Mouse (Mus musculus) gonadal fat pad, adult 2 months (tissue): ENCODE results near the gene Agpat4. TPM values are rescaled to one million over a fixed set of nuclear protein-coding genes. Genes with fewer than 3 reads are reported as not detected.
"Not testable (repeated sequence)": the region's sequence is repeated elsewhere in the genome, so short reads cannot be mapped to it uniquely, and the experiment has no call there.

Experiments
- DNase-seq: peaks from one replicate; pipeline ENCODE4 v3.0.0-alpha.2; 2012; ENCODE audit warnings: low read depth
- polyA plus RNA-seq: library from polyadenylated mRNA; depleted of rRNA; stranded (reverse); fragments of >200 nt; gene quantifications from 2 replicates; pipeline ENCODE4 v1.2.3, GENCODE M21; 2012

Agpat4 gene
- polyA plus RNA-seq, 1 experiment: 9.4 TPM

GRCm38 (mm10) chr17:12187782-12188181 lies 69.3 kb downstream of the Agpat4 start:
- DNase-seq: no peak

DNA sequence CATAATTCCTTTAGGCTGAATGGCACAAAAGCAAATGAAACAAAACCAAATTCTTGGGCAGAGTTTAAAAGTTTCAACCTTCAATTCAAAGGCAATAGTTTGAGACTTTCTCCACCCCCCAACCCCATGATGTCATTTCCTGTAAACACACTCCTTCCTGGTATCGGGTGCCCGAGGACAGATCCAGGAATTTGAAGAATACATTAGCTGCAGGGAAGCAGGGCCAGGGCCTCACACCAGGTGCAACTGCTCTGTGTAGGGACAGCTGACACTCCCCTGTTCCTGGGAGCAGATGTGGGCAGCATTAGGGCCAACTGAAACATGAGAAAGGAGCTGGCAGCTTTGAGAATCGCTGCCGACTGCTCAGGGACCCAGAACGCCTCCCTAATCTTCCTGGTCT lies 76.6 kb downstream of the Agpat4 start:
- DNase-seq: no peak

DNA sequence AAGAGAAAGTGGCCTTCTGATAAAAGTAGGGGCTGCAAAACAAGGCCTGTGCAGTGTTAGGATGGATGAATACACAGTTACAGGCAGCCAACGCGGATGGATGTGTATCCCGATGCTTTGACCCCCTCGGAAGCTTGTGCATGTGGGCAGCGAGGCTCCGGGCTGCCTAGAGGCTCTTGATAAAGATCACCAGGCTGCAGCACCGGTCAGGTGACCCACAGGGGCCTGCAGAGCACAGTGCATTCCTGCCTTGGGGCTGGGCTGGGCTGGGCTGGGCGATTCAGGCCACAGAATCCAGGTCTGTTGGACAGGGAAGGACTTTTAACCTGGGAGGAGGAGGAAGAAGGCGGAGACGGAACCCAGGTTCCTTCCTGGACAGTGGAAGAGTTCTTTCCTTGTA lies 77.1 kb downstream of the Agpat4 start:
- DNase-seq: no peak

GRCm38 (mm10) chr17:12199933-12200332 lies 81.4 kb downstream of the Agpat4 start:
- peak; percentile 12 for DNase-seq

- no peak for DNase-seq
These were observed 82.6 kb downstream of the Agpat4 start for GRCm38 (mm10) chr17:12201086-12201485.

DNA sequence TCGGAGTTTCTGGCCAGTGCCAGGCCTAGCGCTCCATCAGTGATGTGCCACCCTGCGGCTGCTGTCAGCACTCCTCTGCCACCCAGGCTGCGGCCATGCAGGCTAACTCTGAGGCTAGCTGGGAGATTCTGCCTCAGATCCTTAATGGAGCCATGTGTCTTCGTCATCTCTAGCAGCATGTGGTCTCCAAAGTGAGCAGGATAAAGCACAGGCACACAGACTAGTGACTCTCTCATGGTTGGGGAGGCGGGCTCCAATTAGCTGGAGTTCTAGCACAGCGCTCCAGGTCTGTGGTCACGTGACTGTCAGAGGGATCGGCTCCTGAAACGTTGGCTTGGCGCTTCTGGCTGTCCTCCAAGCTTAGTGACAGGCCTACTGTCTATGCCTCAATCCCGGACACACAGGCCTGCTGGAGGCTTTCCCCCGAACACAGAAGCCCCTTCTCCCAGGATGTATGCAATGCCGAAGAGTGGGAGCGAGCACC lies 85.0 kb downstream of the Agpat4 start:
- no peak for DNase-seq

GRCm38 (mm10) chr17:12204246-12204645 lies 85.7 kb downstream of the Agpat4 start:
- DNase-seq: no peak

DNA sequence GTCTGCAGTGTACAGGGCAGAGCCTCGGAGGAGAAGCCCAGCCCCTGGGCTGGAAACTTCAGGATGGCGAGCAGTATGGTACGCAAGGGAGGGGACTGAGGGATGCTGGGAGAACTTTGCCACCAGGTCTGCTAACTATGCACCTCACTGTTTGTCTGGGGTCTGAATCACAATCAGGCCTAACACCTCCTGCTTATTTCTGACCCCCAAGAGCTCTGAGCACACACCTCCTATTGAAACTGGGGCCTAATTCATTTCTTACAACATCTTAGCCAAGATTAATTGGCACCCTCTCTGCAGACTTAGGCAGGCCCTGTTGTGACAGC lies 86.1 kb downstream of the Agpat4 start:
- no peak for DNase-seq

GRCm38 (mm10) chr17:12205015-12205693 lies 86.7 kb downstream of the Agpat4 start:
- DNase-seq: no peak

- no peak for DNase-seq
These were observed 87.2 kb downstream of the Agpat4 start for GRCm38 (mm10) chr17:12205694-12206075.

- no peak for DNase-seq
These were observed 87.7 kb downstream of the Agpat4 start for GRCm38 (mm10) chr17:12206248-12206647.

GRCm38 (mm10) chr17:12207022-12207548 lies 88.6 kb downstream of the Agpat4 start:
- DNase-seq: no peak

DNA sequence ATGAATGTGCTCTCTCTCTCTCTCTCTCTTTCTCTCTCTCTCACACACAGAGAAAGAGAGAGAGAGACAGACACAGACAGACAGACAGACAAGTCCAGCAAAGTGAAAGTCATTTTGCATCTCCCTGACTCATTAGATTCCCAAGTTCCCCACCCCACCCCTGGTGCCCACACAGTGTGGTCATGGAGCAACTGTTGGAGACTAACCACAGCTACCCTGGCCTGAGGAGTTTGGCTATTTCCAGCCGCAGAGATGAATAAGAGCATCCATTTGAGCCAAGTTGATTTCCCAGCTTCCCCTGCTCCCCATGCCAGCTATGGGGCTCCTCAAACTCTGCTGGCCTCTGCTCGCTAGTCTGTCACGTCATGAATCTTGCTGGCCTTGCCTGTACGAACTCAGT lies 91.0 kb downstream of the Agpat4 start:
- DNase-seq: no peak

DNA sequence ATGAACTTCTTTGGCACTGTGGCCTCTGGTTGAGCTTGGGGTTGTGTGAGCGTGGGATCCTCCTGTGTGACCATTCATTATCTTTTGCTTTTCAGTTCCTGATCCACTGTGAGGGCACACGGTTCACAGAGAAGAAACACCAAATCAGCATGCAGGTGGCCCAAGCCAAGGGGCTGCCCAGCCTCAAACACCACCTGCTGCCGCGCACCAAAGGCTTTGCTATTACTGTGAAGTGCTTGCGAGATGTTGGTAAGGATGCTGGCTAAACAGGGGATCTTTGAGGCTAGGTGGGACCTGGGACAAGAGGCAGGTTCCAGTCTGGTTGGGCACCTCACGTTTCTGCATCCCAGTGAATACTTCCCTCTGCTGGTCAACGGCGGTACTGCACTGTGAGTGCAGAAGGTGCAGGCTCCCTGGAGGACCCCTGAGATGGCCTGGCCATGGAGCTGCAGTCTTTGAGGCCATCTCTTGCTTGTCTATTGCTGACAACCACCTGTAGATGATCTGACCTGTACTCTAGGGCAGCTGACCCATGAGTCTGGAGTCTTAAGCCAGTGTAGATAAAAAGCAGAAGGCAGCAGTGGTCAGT lies 92.1 kb downstream of the Agpat4 start:
- DNase-seq: no peak

DNA sequence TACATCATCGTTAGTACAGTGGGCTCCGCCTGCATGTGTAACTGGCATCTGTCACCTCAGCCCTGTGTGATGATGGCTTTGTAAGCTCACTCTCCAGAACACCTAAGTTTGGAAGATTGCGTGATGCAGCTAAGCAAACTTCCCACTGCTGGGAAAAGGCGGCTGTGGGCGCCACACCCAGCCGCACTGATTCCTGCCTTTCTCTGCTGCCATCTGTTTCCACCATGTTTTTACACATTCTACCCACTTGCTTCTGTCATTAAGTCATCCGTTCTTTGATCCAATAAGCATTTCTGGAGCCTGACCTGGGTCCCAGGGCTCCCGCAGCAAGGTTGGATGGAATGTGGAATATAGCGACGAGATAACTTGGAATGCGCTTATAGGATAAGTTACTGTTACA lies 93.4 kb downstream of the Agpat4 start:
- no peak for DNase-seq

DNA sequence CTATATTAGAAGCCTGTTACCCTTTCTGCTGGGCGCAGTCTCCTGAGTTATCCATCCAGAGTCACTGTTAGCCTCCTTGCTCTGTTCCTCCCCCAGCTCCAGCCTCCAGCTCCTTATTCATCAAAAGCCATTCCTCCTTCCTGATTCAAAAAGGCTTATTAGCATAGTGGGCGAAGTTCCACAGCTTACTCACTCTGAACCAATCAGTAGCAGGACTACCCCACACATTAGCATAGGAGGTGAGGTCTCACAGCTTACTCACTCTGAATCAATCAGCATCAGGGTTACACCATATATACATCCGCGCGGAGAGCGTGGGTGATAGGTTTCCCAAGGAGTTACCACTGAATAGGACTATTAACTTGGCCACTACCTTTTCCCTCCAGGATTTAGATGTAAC lies 93.8 kb downstream of the Agpat4 start:
- peak; percentile 23 for DNase-seq

DNA sequence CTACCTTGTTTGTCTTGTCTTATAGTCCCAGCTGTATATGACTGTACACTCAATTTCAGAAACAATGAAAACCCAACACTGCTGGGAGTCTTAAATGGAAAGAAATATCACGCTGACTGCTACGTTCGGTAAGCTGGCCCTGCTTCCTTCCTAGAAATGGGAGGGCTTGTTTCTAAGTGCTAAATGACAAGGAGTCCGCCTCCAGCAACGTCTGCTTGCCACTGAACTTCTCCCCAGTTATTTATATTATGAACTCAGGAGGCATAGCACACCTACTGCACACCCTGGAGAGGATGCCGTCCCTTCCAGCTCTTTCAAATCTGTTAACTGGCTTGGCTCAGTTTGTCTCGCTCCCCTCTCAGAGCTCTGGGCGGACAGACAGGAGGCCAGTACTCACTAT lies 94.9 kb downstream of the Agpat4 start:
- no peak for DNase-seq

DNA sequence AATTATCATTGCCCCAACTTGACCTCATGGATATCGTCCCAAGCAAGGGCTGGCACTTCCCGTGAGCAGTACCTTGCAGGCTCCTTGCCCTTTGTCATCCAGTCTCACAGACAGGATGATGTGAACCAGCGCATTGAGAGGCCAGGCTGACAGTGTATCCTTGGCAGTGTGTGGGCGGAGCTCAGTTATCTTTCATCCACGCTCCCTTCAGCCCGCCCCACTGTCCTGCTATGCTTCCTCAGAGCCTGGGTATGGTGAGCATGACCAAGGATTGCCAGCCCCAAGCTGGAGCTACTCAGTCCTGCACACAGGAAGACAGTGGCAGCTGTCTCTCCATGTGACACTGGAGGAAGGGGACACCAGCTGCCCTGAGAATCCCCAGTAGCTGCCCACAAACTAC lies 97.7 kb downstream of the Agpat4 start:
- no peak for DNase-seq

GRCm38 (mm10) chr17:12221926-12222325 lies 103.4 kb downstream of the Agpat4 start:
- no peak for DNase-seq

DNA sequence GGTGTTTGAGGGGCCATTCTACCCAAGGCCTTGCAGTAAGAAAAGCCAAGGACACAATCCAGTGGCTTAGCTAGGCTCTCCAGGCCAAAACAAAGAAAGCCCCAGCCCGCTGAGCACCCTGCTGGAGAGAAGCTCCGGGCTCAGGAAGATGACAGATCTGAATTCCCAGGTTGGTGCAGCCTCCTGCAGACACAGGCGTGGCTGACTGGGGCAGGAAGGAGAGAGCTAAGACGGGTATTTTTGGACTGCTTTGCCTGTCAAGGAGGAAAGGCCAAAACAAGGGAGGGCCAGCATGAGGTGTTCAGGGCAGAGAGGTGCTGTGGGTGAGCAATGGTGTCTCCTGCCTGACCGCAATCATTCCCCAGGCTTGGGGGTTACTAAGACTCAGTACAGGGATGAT lies 105.2 kb downstream of the Agpat4 start:
- no peak for DNase-seq

DNA sequence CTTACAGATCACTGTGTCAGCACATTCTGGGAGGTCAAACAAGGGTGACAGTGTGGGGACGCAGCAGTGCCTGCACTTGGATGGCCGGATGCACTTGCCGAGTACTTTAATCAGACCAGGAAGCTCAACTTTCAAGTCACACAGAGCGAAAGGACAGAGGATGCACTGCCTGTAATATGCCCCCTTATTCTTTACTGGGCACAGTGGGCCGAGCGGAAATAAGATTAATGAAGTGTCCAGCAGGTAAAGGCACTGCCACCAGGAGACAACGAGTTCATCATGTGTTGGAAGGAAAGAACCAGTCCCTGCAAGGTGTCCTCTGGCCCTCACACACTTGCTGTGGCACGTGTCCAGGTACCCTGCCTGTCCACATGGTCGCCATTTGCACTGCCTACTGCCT lies 105.6 kb downstream of the Agpat4 start:
- no peak for DNase-seq

DNA sequence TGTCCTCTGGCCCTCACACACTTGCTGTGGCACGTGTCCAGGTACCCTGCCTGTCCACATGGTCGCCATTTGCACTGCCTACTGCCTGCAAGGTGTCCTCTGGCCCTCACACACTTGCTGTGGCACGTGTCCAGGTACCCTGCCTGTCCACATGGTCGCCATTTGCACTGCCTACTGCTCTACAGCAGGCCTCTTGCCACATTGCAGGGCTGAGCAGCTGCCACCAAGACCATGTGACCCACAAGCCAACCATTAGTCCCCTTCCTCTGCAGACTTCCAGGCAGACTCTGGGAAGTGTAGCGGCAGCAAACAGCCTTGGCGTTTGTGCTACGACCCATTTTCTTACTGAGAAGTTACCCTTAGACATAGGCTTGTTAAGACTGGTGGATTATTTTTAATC lies 106.0 kb downstream of the Agpat4 start:
- DNase-seq: not testable (repeated sequence)

DNA sequence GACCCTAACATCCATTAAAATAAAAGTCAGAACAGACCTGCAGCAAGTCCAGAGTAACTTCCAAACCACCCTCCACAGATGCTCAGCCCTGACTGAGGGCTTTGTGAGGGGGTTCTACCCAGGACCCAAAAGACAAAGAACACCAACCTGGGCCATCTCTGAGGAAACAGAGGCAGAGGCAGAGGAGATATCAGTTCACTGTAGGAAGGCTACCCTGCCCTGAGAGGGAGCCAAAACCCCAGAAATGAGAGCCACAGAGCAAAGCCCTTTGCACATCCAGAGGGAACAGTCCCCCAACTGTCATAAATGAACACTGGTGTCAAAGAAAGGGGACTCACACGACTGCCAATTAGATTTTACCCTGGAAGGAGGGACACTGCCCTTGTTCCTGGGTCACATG lies 106.7 kb downstream of the Agpat4 start:
- no peak for DNase-seq

DNA sequence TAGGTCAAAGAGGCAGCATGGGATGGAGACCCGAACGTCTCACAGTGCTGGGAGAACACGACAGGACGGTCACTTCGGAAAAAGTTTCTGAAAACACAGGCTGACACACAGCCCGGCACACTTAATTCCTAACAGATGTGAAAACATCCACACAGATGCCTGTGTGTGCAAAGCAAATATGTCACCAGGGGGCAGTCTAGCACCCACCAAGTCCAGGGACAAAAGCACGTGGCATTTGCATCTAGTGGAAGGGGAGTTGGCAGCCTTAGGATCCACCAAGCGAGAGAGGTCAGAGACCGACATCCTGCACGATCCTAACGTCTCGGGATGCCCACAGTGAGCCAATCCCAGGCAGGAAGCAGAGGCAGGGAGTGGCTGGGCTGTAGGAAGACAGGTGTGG lies 108.0 kb downstream of the Agpat4 start:
- no peak for DNase-seq
